Mouse (Mus musculus) olfactory bulb, adult 2 months (tissue): Measurements from ENCODE around the gene 6330403K07Rik.

Source experiments
- CTCF ChIP-seq: fragments of 200-500 bp; IDR thresholded peaks from 2 replicates; pipeline ENCODE4 v1.5.1; 2012; ENCODE audit warnings: low read depth, mild to moderate bottlenecking, low read length, moderate library complexity; ENCODE audit not compliant: insufficient read depth
- POLR2A ChIP-seq: fragments of 200-500 bp; IDR thresholded peaks from 2 replicates; pipeline ENCODE4 v1.6.1; 2012; ENCODE audit warnings: mild to moderate bottlenecking, low read depth, low read length, moderate library complexity; ENCODE audit not compliant: insufficient read depth

- TF ChIP-seq CTCF (no peak), POLR2A (no peak)
These were observed 20.6 kb downstream of the 6330403K07Rik start for GRCm38 (mm10) chr11:71012743-71013142.
